Mouse (Mus musculus): ENCODE data around the gene Tuba1a.
"Not testable (repeated sequence)": the region's sequence is repeated elsewhere in the genome, so short reads cannot be mapped to it uniquely, and the experiment has no call there.

Tuba1a gene

GRCm38 (mm10) chr15:98985240-98985981, 31.9 kb upstream of the Tuba1a start:
- peak; percentile 81 for DNase-seq

GRCm38 (mm10) chr15:98984681-98985080, 31.2 kb upstream of the Tuba1a start:
- DNase-seq, result no peak

- DNase-seq, result no peak
These were observed 30.1 kb upstream of the Tuba1a start for GRCm38 (mm10) chr15:98983431-98984081.

GRCm38 (mm10) chr15:98982100-98982499, 28.6 kb upstream of the Tuba1a start:
- DNase-seq, result no peak

- no peak for DNase-seq
These were observed 26.6 kb upstream of the Tuba1a start for GRCm38 (mm10) chr15:98980012-98980614.

- DNase-seq, result no peak
These were observed 25.1 kb upstream of the Tuba1a start for GRCm38 (mm10) chr15:98978409-98979172.

GRCm38 (mm10) chr15:98977759-98978408, 24.4 kb upstream of the Tuba1a start:
- no peak for DNase-seq

- no peak for DNase-seq
These were observed 23.6 kb upstream of the Tuba1a start for GRCm38 (mm10) chr15:98976763-98977758.

GRCm38 (mm10) chr15:98973015-98973614, 19.6 kb upstream of the Tuba1a start:
- DNase-seq, result no peak

GRCm38 (mm10) chr15:98971576-98972320, 18.2 kb upstream of the Tuba1a start:
- not testable (repeated sequence) for DNase-seq

- DNase-seq, result no peak
These were observed 17.6 kb upstream of the Tuba1a start for GRCm38 (mm10) chr15:98971111-98971510.

GRCm38 (mm10) chr15:98969372-98970101, 16.0 kb upstream of the Tuba1a start:
- peak; percentile 71 for DNase-seq

GRCm38 (mm10) chr15:98968701-98969371, 15.3 kb upstream of the Tuba1a start:
- DNase-seq, result no peak

- no peak for DNase-seq
These were observed 6.0 kb upstream of the Tuba1a start for GRCm38 (mm10) chr15:98959531-98959930.

- no peak for DNase-seq
These were observed 5.5 kb upstream of the Tuba1a start for GRCm38 (mm10) chr15:98958901-98959420.

- no peak for DNase-seq
These were observed 4.0 kb upstream of the Tuba1a start for GRCm38 (mm10) chr15:98957475-98957874.

- DNase-seq, result no peak
These were observed 2.5 kb upstream of the Tuba1a start for GRCm38 (mm10) chr15:98956000-98956399.

- no peak for DNase-seq
These were observed 1.8 kb upstream of the Tuba1a start for GRCm38 (mm10) chr15:98955324-98955723.
